Comparison of ENCODE assay signal across 17 mouse cellular contexts in genomic region chr2:70609769-70610168, GRCm38 (mm10). TPM values are rescaled to one million over a fixed set of nuclear protein-coding genes. Genes with fewer than 3 reads are reported as not detected.
"Had no signal": no experiment of that assay in that cellular context is flagged by ENCODE, and none has a peak within 500 bp of the region (broad histone marks: within the 10 kb centered on the region; RNA-seq: fewer than 3 reads in every experiment).

No protein-coding gene starts in this region.

- DNase-seq: retina, postnatal 1 day; right cerebral cortex, adult 18-20 months; right cerebral cortex, postnatal 14 days; right cerebral cortex, postnatal 25 days; right cerebral cortex, postnatal 4 days; spleen, adult 18-20 months; thymus, adult 18-20 months; thymus, adult 2 months; thymus, postnatal 14 days; thymus, postnatal 25 days; thymus, postnatal 36 days; thymus, postnatal 4 days had no signal

- H3K36me3 ChIP-seq: neural tube, embryonic 13.5 days; stomach, embryonic 15.5 days had no signal

- H3K4me2 ChIP-seq: neural tube, embryonic 13.5 days; neural tube, embryonic 15.5 days; stomach, embryonic 15.5 days had no signal

- H3K4me1 ChIP-seq: neural tube, embryonic 13.5 days; neural tube, embryonic 15.5 days; stomach, embryonic 15.5 days had no signal

- H3K27me3 ChIP-seq: neural tube, embryonic 13.5 days; neural tube, embryonic 15.5 days; stomach, embryonic 15.5 days had no signal

- H3K9me3 ChIP-seq: stomach, embryonic 15.5 days had no signal

- H3K27ac ChIP-seq: neural tube, embryonic 13.5 days; neural tube, embryonic 15.5 days; stomach, embryonic 15.5 days; stomach, postnatal 0 days had no signal

- H3K9ac ChIP-seq: neural tube, embryonic 13.5 days; neural tube, embryonic 15.5 days; stomach, embryonic 15.5 days had no signal

- H3K4me3 ChIP-seq: neural tube, embryonic 13.5 days; neural tube, embryonic 15.5 days; stomach, embryonic 15.5 days had no signal

RNA-seq across cellular contexts. Expression of gene Gm26558, which starts 52.1 kb away (rescaled TPM):
- total RNA-seq: neutrophil, adult 5-6 weeks had no signal
